Comparison of ENCODE assay signal across 11 mouse cellular contexts in genomic region chr10:30778240-30778639, GRCm38 (mm10). TPM values are rescaled to one million over a fixed set of nuclear protein-coding genes. Genes with fewer than 3 reads are reported as not detected.
A peak's percentile ranks its signal among the peaks of the same experiment; 100 is the strongest.
DNase-seq lines count a peak whose midpoint lies in the region; ATAC-seq and TF ChIP-seq lines count a peak whose summit lies in the region.
"Had no signal": no experiment of that assay in that cellular context is flagged by ENCODE, and none has a peak within 500 bp of the region (broad histone marks: within the 10 kb centered on the region; RNA-seq: fewer than 3 reads in every experiment).

No protein-coding gene starts in this region.

- H3K4me3 ChIP-seq in limb, embryonic 14.5 days (replicated peaks; ENCODE audit: low read length): no peak overlapping the region
- no peak overlapping the region for H3K4me3 ChIP-seq in limb, embryonic 10.5 days
- H3K4me3 ChIP-seq in megakaryocyte, embryonic 14.5 days (replicated peaks): peak overlapping the region; percentile 6
- H3K4me3 ChIP-seq: embryonic facial prominence, embryonic 12.5 days; midbrain, embryonic 10.5 days had no signal

- H3K4me2 ChIP-seq in limb, embryonic 14.5 days (replicated peaks; ENCODE audit: low read depth, low read length, severe bottlenecking): no peak overlapping the region
- H3K4me2 ChIP-seq: embryonic facial prominence, embryonic 12.5 days had no signal

- intact Hi-C loops in gastrocnemius, postnatal 14 days (cut with DNase I; ENCODE audit: low total_unique reads): no loop called here

- no peak overlapping the region for H3K9ac ChIP-seq in limb, embryonic 14.5 days (ENCODE audit: low read depth, low read length, severe bottlenecking)
- H3K9ac ChIP-seq: embryonic facial prominence, embryonic 12.5 days had no signal

- ATAC-seq in limb, embryonic 14.5 days (ENCODE audit: low FRiP score, low read depth): no peak

- peak; percentile 9 for DNase-seq in limb, embryonic 14.5 days (ENCODE audit: low spot score)
- DNase-seq in limb, embryonic 10.5 days (ENCODE audit: low spot score): no peak
- DNase-seq in adrenal gland, postnatal 25 days: peak; percentile 31
- peak; percentile 39 for DNase-seq in gastrocnemius, postnatal 14 days
- DNase-seq in layer of hippocampus, adult 18-20 months (ENCODE audit: low spot score in 2 of 2): no peak
- no peak for DNase-seq in frontal cortex, adult 2 months (ENCODE audit: extremely low spot score in 1 of 2, low spot score in 1 of 2)
- no peak for DNase-seq in urinary bladder, adult 18-20 months (ENCODE audit: low spot score in 2 of 2)
- DNase-seq: kidney, postnatal 10 days had no signal

- WGBS in limb, embryonic 14.5 days: 63% methylated on average over 3 of the region's 3 CpGs
- WGBS in limb, embryonic 10.5 days: 76% methylated on average over 3 of the region's 3 CpGs

- H3K27ac ChIP-seq in limb, embryonic 14.5 days (replicated peaks; ENCODE audit: low read depth, low read length): no peak overlapping the region
- no peak overlapping the region for H3K27ac ChIP-seq in limb, embryonic 10.5 days
- H3K27ac ChIP-seq: embryonic facial prominence, embryonic 12.5 days; midbrain, embryonic 10.5 days had no signal

- H3K27me3 ChIP-seq in limb, embryonic 14.5 days (ENCODE audit: control insufficient read depth, insufficient read depth, low read length): no peaks in the 10 kb centered on the region
- no peaks in the 10 kb centered on the region for H3K27me3 ChIP-seq in limb, embryonic 10.5 days (ENCODE audit: low read depth, poor library complexity, severe bottlenecking)
- no peaks in the 10 kb centered on the region for H3K27me3 ChIP-seq in megakaryocyte, embryonic 14.5 days (replicated peaks)
- H3K27me3 ChIP-seq: embryonic facial prominence, embryonic 12.5 days had no signal

- no peaks in the 10 kb centered on the region for H3K4me1 ChIP-seq in limb, embryonic 14.5 days (ENCODE audit: control insufficient read depth, insufficient read depth, low read length)
- no peaks in the 10 kb centered on the region for H3K4me1 ChIP-seq in limb, embryonic 10.5 days
- H3K4me1 ChIP-seq in megakaryocyte, embryonic 14.5 days: peaks cover 15% of the 10 kb centered on the region
- H3K4me1 ChIP-seq: embryonic facial prominence, embryonic 12.5 days; midbrain, embryonic 10.5 days had no signal

- no peaks in the 10 kb centered on the region for H3K9me3 ChIP-seq in limb, embryonic 14.5 days (ENCODE audit: control insufficient read depth, low read length)
- H3K9me3 ChIP-seq in limb, embryonic 10.5 days (replicated peaks): no peaks in the 10 kb centered on the region
- no peaks in the 10 kb centered on the region for H3K9me3 ChIP-seq in megakaryocyte, embryonic 14.5 days
- H3K9me3 ChIP-seq: embryonic facial prominence, embryonic 12.5 days; midbrain, embryonic 10.5 days had no signal

- TF ChIP-seq POLR2A in limb, embryonic 14.5 days (IDR thresholded peaks at IDR 0.05; ENCODE audit: borderline replicate concordance, extremely low read depth, insufficient read depth, insufficient read length): no peak

- H3K36me3 ChIP-seq in limb, embryonic 14.5 days (ENCODE audit: control insufficient read depth, insufficient read depth, low read length): no peaks in the 10 kb centered on the region
- no peaks in the 10 kb centered on the region for H3K36me3 ChIP-seq in limb, embryonic 10.5 days
- peaks cover 4% of the 10 kb centered on the region for H3K36me3 ChIP-seq in megakaryocyte, embryonic 14.5 days (replicated peaks; ENCODE audit: low read length)
- H3K36me3 ChIP-seq: embryonic facial prominence, embryonic 12.5 days; midbrain, embryonic 10.5 days had no signal

RNA-seq across cellular contexts. Expression of gene Ncoa7, which starts 24.9 kb away (rescaled TPM):
- 8.3 and 9.0 TPM in 2 replicates for polyA plus RNA-seq in limb, embryonic 14.5 days (2012; rRNA removed)
- polyA plus RNA-seq in limb, embryonic 14.5 days (2014; fragmentation: Nextera tagmentation; extraction: Ambion mirVana): 7.6 and 8.0 TPM in 2 replicates
- polyA plus RNA-seq in limb, embryonic 10.5 days (2016; fragmentation: Nextera tagmentation; extraction: Ambion mirVana): 6.2 and 8.2 TPM in 2 replicates
- total RNA-seq in adrenal gland, postnatal 25 days (2021): 32.9 and 42.0 TPM in 2 replicates
- total RNA-seq in gastrocnemius, postnatal 14 days (2021): 1 to 10 TPM; 4.9 to 5.2 TPM
- polyA plus RNA-seq in megakaryocyte, embryonic 14.5 days (2012; ENCODE audit: insufficient read depth, low replicate concordance): 2.1 and 8.1 TPM in 2 replicates
- total RNA-seq in layer of hippocampus, adult 18-20 months (2021): 100 to 1,000 TPM in 1 of 2 experiments, 10 to 100 TPM in 1; 94.7 to 100 TPM
- 39.7 and 46.7 TPM in 2 replicates for polyA plus RNA-seq in frontal cortex, adult 2 months (2012; rRNA removed)

Comparison
In these comparisons a context has a peak if more than half of its experiments do, and no peak if none do; other contexts are left out.
1. DNase-seq: peak in limb, embryonic 14.5 days (single experiment), adrenal gland, postnatal 25 days (single experiment) and gastrocnemius, postnatal 14 days (single experiment); none in limb, embryonic 10.5 days (single experiment), layer of hippocampus, adult 18-20 months (0 of 2), frontal cortex, adult 2 months (0 of 2) and urinary bladder, adult 18-20 months (0 of 2).